Mouse (Mus musculus): ENCODE data around the gene Fpr1.
"Not testable (repeated sequence)": the region's sequence is repeated elsewhere in the genome, so short reads cannot be mapped to it uniquely, and the experiment has no call there.

Gene Fpr1

GRCm38 (mm10) chr17:17883840-17884239, at the start of gene Fpr1:
Fpr1 (minus strand) TSS chr17:17883940.
- no peak for ATAC-seq (ENCODE audit: insufficient number of reproducible peaks, low FRiP score, low TSS enrichment)

GRCm38 (mm10) chr17:17917782-17918181, 34.0 kb upstream of the Fpr1 start:
- ATAC-seq (ENCODE audit: insufficient number of reproducible peaks, low FRiP score, low TSS enrichment) = no peak

DNA sequence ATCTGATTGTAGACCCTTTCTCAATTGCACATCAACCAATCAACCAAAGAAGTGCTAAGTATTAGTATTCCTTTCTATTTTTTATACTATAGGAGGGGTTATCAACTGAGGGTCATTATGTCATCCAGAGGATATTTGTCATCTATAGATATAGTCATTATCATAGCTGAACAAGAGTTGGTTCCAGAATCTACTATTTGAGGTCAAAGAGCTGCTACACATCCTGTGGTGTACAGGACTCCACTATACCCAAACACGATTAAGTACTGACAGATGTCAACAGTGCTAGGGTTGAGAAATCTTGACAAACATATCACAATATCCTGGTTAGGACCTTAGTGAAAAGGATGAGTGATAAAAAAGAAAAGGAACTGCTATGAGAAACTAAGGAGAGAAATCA, 33.6 kb upstream of the Fpr1 start:
- ATAC-seq (ENCODE audit: insufficient number of reproducible peaks, low FRiP score, low TSS enrichment) = no peak

DNA sequence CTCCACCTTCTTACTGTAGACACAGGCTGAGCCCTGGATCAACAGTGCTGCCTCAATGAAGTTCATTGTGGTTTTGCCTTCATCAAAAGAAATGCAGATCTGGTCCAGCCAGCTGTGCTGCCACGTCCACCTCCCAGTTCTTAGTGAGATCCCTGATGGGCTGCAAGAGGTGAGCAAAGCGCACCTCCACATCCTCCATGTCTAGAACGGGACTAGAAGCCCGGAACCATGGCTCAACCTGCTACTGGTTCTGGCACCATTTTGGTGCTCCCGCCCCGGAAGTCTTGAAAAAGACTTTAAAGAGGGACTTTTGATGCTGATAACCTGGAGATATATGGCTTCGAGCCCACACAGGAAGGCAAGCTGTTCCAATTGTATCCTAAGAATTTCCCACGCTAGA, 28.9 kb upstream of the Fpr1 start:
- ATAC-seq (ENCODE audit: insufficient number of reproducible peaks, low FRiP score, low TSS enrichment) = not testable (repeated sequence)

- ATAC-seq (ENCODE audit: insufficient number of reproducible peaks, low FRiP score, low TSS enrichment) = peak; percentile 98
These were observed 26.1 kb upstream of the Fpr1 start for GRCm38 (mm10) chr17:17909636-17910421.

GRCm38 (mm10) chr17:17900768-17901167, 17.0 kb upstream of the Fpr1 start:
- ATAC-seq (ENCODE audit: insufficient number of reproducible peaks, low FRiP score, low TSS enrichment) = no peak

DNA sequence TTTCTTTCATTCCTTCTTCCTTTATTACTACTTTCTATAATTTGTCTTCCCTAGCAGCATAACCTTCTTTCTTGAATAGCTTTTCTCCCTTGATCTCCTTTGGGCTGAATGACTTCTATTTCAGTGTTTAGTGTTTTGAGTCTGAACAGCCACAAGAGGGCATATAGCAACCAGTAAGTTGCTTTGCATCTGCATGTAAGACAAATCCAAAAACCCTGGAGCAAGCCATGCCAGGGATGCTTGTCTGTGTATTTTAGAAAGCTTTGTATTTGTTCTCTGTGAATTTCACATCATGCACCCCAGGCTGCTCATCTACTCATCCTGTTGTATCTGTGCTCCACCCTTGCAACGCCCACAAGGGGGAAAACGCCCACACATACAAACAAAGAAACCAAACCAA, 15.5 kb upstream of the Fpr1 start:
- ATAC-seq (ENCODE audit: insufficient number of reproducible peaks, low FRiP score, low TSS enrichment) = no peak

- 0 out of 2 replicates have a peak, but pooled peaks have one; percentile 26 for ATAC-seq (ENCODE audit: insufficient number of reproducible peaks, low FRiP score, low TSS enrichment)
These were observed 12.3 kb upstream of the Fpr1 start for GRCm38 (mm10) chr17:17896039-17896438.

- no peak for ATAC-seq (ENCODE audit: insufficient number of reproducible peaks, low FRiP score, low TSS enrichment)
These were observed 6.1 kb upstream of the Fpr1 start for GRCm38 (mm10) chr17:17889732-17890425.

GRCm38 (mm10) chr17:17887774-17888248, 4.1 kb upstream of the Fpr1 start, which contains the start of the genes Fpr2 and Fpr3:
Fpr2 (plus strand) TSS chr17:17887824.
Fpr3 (plus strand) TSS chr17:17887852.
- ATAC-seq (ENCODE audit: insufficient number of reproducible peaks, low FRiP score, low TSS enrichment) = no peak

DNA sequence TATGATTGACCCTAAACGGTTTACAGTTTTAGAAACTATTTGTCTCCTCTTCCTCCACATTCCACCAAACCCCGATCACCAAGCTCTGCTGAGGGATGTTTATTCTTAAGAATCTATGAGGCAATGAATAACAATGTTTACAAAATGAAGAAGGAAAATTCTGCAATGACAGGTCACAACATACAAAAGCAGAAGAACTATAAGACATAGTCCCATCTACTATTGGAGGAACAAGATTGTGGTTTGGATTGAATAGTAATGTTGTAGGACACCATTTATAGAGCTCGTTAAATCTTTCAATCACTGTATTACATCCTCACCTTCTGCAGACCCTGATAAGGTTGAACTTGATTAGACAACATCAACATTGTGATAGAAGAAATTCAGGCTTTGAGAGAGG, 1.1 kb downstream of the Fpr1 start:
- ATAC-seq (ENCODE audit: insufficient number of reproducible peaks, low FRiP score, low TSS enrichment) = no peak

DNA sequence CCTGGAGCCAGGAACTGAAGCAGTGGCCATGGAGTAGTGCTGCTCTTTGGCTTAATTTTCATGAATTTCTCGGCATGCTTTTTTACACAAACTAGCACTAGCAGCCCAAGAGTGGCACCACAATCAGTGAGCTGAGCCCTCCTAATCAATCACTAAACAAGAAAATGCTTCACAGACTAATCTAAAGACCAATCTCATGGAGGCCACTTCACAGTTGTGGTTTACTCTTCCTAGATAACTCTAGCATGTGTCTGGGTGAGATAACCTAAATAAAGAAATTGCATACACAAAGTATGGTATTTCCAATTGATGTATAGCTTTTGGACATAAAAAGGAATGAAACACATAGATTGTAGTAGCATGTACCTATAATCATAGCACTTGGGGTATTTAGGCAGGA, 4.4 kb downstream of the Fpr1 start:
- ATAC-seq (ENCODE audit: insufficient number of reproducible peaks, low FRiP score, low TSS enrichment) = no peak

GRCm38 (mm10) chr17:17871697-17872096, 12.0 kb downstream of the Fpr1 start:
- no peak for ATAC-seq (ENCODE audit: insufficient number of reproducible peaks, low FRiP score, low TSS enrichment)

GRCm38 (mm10) chr17:17870892-17871550, 12.7 kb downstream of the Fpr1 start:
- no peak for ATAC-seq (ENCODE audit: insufficient number of reproducible peaks, low FRiP score, low TSS enrichment)

DNA sequence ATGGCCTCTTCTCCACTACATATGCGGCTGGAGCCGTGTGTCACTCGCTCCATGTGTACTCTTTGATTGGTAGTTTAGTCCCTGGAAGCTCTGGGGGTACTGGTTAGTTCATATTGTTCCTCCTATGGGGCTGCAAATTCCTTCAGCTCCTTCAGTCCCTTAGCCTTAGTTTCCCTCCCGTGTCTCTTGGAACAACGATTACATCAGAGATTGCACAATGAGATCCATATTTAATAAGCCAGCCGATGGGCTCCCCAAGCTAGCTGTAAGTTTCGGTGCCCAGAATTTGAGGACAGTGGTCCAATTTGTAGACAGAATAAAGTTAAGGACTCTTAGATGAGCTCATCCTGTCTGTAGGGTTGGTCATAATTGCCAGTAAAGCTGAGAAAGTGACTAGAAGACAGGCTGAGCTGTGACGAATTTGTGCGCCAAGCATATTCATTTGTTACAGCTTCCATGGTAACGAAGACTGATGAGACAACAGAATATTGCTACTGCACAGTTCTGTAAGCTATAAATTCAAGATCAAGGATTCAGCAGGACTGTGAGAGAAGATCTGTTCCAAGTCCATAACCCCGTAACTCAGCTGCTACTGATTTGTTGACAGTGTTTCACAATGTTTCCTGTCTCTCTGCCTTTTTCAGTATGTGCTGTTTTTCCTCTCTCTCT, 16.8 kb downstream of the Fpr1 start:
- ATAC-seq (ENCODE audit: insufficient number of reproducible peaks, low FRiP score, low TSS enrichment) = no peak

GRCm38 (mm10) chr17:17865168-17865567, 18.6 kb downstream of the Fpr1 start:
- ATAC-seq (ENCODE audit: insufficient number of reproducible peaks, low FRiP score, low TSS enrichment) = no peak

DNA sequence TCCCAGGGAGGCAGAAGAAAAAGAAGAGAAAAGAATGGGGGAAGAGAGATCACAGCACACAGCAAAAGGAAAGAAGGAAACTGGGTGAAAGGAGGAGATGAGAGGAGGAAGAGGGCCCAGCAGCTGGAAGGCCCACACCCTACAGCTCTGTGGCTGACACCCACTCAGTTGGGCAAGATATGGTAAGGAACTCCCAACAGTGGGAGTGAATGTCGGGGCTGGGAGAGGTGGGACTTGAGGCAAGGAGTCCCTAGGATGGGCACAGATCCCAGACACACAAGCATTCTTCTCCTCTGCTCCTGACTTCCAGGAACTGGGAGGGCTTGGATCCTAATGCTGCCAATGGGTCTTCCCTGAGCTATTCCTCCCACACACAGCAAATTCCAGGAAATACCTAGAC, 21.4 kb downstream of the Fpr1 start:
- ATAC-seq (ENCODE audit: insufficient number of reproducible peaks, low FRiP score, low TSS enrichment) = no peak

- ATAC-seq (ENCODE audit: insufficient number of reproducible peaks, low FRiP score, low TSS enrichment) = no peak
These were observed 23.6 kb downstream of the Fpr1 start for GRCm38 (mm10) chr17:17860110-17860509.

GRCm38 (mm10) chr17:17857446-17857845, 26.3 kb downstream of the Fpr1 start:
- ATAC-seq (ENCODE audit: insufficient number of reproducible peaks, low FRiP score, low TSS enrichment) = no peak

- ATAC-seq (ENCODE audit: insufficient number of reproducible peaks, low FRiP score, low TSS enrichment) = no peak
These were observed 27.1 kb downstream of the Fpr1 start for GRCm38 (mm10) chr17:17856612-17857011.

All from cerebellum, adult (tissue).